Comparison of ENCODE assay signal across 16 mouse cellular contexts in genomic region chr8:89219156-89219555, GRCm38 (mm10).
"Had no signal": no experiment of that assay in that cellular context is flagged by ENCODE, and none has a peak within 500 bp of the region (broad histone marks: within the 10 kb centered on the region; RNA-seq: fewer than 3 reads in every experiment).

No protein-coding gene starts in this region.

- H3K9me3 ChIP-seq: neural tube, embryonic 13.5 days; neural tube, embryonic 15.5 days; stomach, embryonic 15.5 days had no signal

- H3K36me3 ChIP-seq: neural tube, embryonic 13.5 days; neural tube, embryonic 15.5 days; stomach, embryonic 15.5 days had no signal

- DNase-seq: retina, postnatal 1 day; right cerebral cortex, adult 18-20 months; right cerebral cortex, postnatal 14 days; right cerebral cortex, postnatal 25 days; right cerebral cortex, postnatal 4 days; spleen, adult 18-20 months; thymus, adult 18-20 months; thymus, adult 2 months; thymus, postnatal 14 days; thymus, postnatal 25 days; thymus, postnatal 36 days; thymus, postnatal 4 days had no signal

- H3K4me2 ChIP-seq: neural tube, embryonic 13.5 days; neural tube, embryonic 15.5 days; stomach, embryonic 15.5 days had no signal

- H3K27me3 ChIP-seq: neural tube, embryonic 13.5 days; neural tube, embryonic 15.5 days; stomach, embryonic 15.5 days had no signal

- H3K9ac ChIP-seq: neural tube, embryonic 13.5 days; neural tube, embryonic 15.5 days; stomach, embryonic 15.5 days had no signal

- H3K4me3 ChIP-seq: neural tube, embryonic 13.5 days; neural tube, embryonic 15.5 days; stomach, embryonic 15.5 days had no signal

- H3K4me1 ChIP-seq: stomach, embryonic 15.5 days had no signal

- H3K27ac ChIP-seq: neural tube, embryonic 13.5 days; neural tube, embryonic 15.5 days; stomach, embryonic 15.5 days; stomach, postnatal 0 days had no signal
